Mouse (Mus musculus) small intestine, adult 2 months (tissue): ENCODE measurements around the gene Tlk1.

Experiments
- CTCF ChIP-seq: fragments of 200-500 bp; IDR thresholded peaks from 2 replicates; pipeline ENCODE4 v1.5.1; 2012; ENCODE audit warnings: low read depth, mild to moderate bottlenecking, control low read depth, inconsistent platforms, low read length, moderate library complexity, mixed read lengths; ENCODE audit not compliant: insufficient replicate concordance, insufficient read length; ENCODE audit errors: extremely low read depth
- POLR2A ChIP-seq: fragments of 200-500 bp; IDR thresholded peaks from 2 replicates; pipeline ENCODE4 v1.6.1; 2012; ENCODE audit warnings: low read depth, mild to moderate bottlenecking, control low read depth, inconsistent platforms, low read length, moderate library complexity

DNA sequence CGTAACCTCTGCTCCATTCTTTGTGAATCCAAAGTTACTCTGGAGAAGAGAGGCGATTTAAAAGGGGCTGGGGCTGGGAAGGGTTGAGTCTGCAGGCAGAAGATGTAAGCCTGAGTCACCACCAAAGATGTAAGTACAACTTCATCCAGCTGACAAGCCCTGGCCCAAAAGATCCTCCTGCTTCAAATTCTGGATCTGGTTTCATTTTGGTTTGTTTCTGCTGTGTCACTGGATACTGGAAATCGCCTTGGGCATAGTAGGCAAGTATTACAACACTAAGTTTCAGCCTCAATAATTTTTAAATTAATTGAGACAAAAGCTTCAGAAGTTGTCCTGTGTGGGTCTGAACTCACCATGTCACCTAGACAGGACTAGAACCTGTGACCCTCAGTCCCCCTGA, 43.6 kb upstream of the Tlk1 start:
- TF ChIP-seq POLR2A (no peak), CTCF (no peak)
